Mouse (Mus musculus) thymus, postnatal 14 days (tissue): ENCODE measurements around the gene Kat5.

Experiments
- DNase-seq: peaks from one replicate; pipeline ENCODE4 v3.0.0; 2021

Gene Kat5

GRCm38 (mm10) chr19:5625311-5625710 is 15.3 kb upstream of the Kat5 start:
- DNase-seq: no peak

GRCm38 (mm10) chr19:5621884-5622283 is 11.8 kb upstream of the Kat5 start:
- no peak for DNase-seq

GRCm38 (mm10) chr19:5620007-5620406 is 10.0 kb upstream of the Kat5 start:
- DNase-seq: no peak

GRCm38 (mm10) chr19:5614953-5615352 is 4.9 kb upstream of the Kat5 start:
- no peak for DNase-seq

GRCm38 (mm10) chr19:5612762-5613411 is 2.9 kb upstream of the Kat5 start:
- DNase-seq: no peak

GRCm38 (mm10) chr19:5611973-5612372 is 1.9 kb upstream of the Kat5 start:
- DNase-seq: peak; percentile 44

GRCm38 (mm10) chr19:5609171-5609546 is 878 bp downstream of the Kat5 start:
- DNase-seq: peak; percentile 12

GRCm38 (mm10) chr19:5608707-5609106 is 1.3 kb downstream of the Kat5 start:
- no peak for DNase-seq

- DNase-seq: no peak
Measured at GRCm38 (mm10) chr19:5607705-5608410, 2.2 kb downstream of the Kat5 start.

GRCm38 (mm10) chr19:5606196-5606595 is 3.8 kb downstream of the Kat5 start:
- no peak for DNase-seq

GRCm38 (mm10) chr19:5605126-5605525 is 4.9 kb downstream of the Kat5 start:
- DNase-seq: no peak

- no peak for DNase-seq
Measured at GRCm38 (mm10) chr19:5603664-5604063, 6.4 kb downstream of the Kat5 start.

- DNase-seq: peak; percentile 90
Measured at GRCm38 (mm10) chr19:5601752-5602541, 8.1 kb downstream of the Kat5 start, which contains the start of gene Rnaseh2c. Gene Rnaseh2c (plus strand): TSS chr19:5601873.

- DNase-seq: no peak
Measured at GRCm38 (mm10) chr19:5599224-5599623, 10.8 kb downstream of the Kat5 start.

GRCm38 (mm10) chr19:5591888-5592287 is 18.1 kb downstream of the Kat5 start:
- no peak for DNase-seq

- no peak for DNase-seq
Measured at GRCm38 (mm10) chr19:5589159-5589558, 20.9 kb downstream of the Kat5 start.

GRCm38 (mm10) chr19:5581995-5582394 is 28.0 kb downstream of the Kat5 start:
- DNase-seq: no peak

GRCm38 (mm10) chr19:5580776-5581175 is 29.3 kb downstream of the Kat5 start:
- DNase-seq: no peak

GRCm38 (mm10) chr19:5579971-5580370 is 30.1 kb downstream of the Kat5 start:
- no peak for DNase-seq

GRCm38 (mm10) chr19:5575336-5575735 is 34.7 kb downstream of the Kat5 start:
- DNase-seq: no peak

GRCm38 (mm10) chr19:5572331-5573125 is 37.5 kb downstream of the Kat5 start:
- peak; percentile 9 for DNase-seq

- DNase-seq: peak; percentile 54
Measured at GRCm38 (mm10) chr19:5571831-5572230, 38.2 kb downstream of the Kat5 start.
